Mouse (Mus musculus) retina, adult 2 months (tissue): ENCODE data around the gene Crygc.

ENCODE experiments used
- DNase-seq: peaks from one replicate; pipeline ENCODE4 v3.0.0-alpha.2; 2012; ENCODE audit warnings: low read depth, low spot score

The Crygc gene

GRCm38 (mm10) chr1:65073589-65073988, at the start of gene Crygc:
TSS of gene Crygc (minus strand) at chr1:65073689.
- DNase-seq = no peak

- DNase-seq = no peak
Measured at GRCm38 (mm10) chr1:65122574-65123372, 49.3 kb upstream of the Crygc start, which contains the start of gene D630023F18Rik. TSS of gene D630023F18Rik (minus strand) at chr1:65123214.

DNA sequence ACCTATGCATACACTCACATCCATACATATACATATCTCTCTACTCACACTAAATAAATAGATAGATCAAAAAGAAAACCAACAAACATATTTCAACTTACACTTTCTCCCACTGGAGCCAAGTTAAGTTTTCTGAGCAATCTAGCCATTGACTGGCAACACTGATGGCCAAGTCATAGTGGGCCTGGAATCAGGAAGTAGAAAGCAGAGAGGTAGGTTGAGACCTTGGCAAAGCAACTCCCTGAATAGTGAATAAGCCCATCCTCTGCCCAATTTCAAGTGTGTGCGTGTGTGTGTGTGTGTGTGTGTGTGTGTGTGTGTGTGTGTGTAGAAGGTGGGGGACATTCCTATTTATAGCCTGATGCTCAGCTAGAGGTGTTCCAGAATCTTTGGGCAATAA, 45.9 kb upstream of the Crygc start, which contains the start of gene Gm28845:
Gm28845 (minus strand) TSS at position 121 of the 400 bp plus-strand sequence.
- no peak for DNase-seq

GRCm38 (mm10) chr1:65118150-65118913, 44.8 kb upstream of the Crygc start:
- DNase-seq = no peak

DNA sequence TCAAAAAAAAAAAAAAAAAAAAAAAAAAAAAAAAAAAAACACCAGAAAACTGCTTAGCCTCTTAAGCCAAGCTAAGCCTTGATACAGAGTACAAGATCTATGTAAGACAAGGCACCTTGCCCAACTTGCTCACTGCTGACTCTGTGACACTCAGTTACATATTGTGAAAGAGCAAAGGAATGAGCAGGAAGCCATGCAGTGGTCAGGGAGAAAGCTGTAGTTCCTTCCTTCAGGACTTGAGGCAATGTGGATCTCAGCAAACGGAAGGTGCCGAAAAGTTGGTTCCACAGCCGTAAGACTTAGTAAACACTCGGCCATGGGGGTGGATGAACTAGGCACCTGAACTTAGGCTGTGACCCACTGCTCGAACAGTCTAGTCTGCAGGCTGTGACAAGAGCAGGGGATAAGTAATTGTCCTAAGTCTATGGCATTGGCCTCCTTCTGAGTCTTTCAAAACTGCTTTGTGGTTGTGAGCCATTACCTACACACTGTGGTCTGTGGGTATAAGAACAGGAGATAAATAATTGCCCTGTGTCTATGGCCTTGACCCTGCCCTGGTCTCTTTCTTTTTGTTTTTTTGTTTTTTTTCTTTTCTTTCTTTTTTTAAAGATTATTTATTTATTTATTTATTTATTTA, 40.2 kb upstream of the Crygc start:
- no peak for DNase-seq

DNA sequence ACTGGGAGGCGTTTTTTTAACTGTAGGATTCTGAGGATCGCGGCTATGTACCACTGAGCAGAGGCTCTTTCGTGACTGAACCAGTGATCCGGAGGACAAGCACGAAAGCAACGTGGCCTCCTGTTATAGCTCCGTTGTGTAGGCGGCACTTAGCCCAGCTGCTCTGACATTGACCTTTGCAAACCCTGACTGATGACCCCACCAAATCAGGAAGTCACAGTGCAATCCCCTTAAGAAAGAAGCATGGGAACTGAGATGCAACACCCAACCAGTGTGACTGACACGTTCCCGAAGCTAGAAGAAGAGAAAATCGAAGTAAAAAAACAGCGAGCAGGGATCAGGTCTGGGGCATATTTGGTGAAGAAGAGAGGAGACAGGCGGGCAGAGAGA, 39.3 kb upstream of the Crygc start:
- DNase-seq = no peak

- DNase-seq = peak; percentile 74
Measured at GRCm38 (mm10) chr1:65112031-65112806, 38.7 kb upstream of the Crygc start.

DNA sequence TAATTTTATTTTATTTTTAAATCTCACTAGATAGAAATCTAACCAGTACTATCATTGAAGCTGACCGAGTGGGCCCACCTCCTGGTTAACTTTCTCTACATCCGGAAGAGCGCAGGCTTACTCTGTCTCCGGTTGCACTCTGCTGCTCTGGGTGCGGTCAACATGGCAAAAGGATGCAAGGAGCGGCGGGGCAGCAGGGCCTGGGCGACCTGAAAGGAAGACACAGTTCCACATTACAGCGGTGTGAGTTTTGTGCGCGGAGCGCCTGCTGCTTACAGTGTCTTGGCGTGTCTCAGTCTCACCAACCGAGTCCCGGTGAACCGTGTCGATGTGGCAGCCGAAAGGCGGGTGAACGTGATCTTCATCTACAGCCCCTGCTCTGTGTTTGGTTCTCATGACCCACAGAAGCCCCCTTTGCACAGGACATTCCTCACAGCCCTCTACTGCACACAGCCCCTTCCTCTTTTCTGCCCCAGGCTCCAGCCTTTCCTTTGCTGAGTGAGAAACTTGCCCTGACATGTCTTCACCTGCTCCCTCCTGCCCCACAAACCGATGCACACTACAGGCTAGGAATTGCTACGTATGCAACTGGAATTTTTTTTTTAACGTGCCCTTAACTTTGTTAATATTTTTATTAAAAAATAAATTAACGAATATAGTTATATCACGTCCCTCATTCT, 36.4 kb upstream of the Crygc start:
- no peak for DNase-seq

GRCm38 (mm10) chr1:65109196-65109595, 35.7 kb upstream of the Crygc start:
- DNase-seq = no peak

- DNase-seq = no peak
Measured at GRCm38 (mm10) chr1:65107654-65108279, 34.3 kb upstream of the Crygc start.

GRCm38 (mm10) chr1:65103273-65103672, 29.8 kb upstream of the Crygc start, which contains the start of gene Cryga:
TSS of gene Cryga (minus strand) at chr1:65103373.
- no peak for DNase-seq

- no peak for DNase-seq
Measured at GRCm38 (mm10) chr1:65096953-65097352, 23.5 kb upstream of the Crygc start.

GRCm38 (mm10) chr1:65091566-65091965, 18.1 kb upstream of the Crygc start:
- DNase-seq = no peak

- no peak for DNase-seq
Measured at GRCm38 (mm10) chr1:65090370-65090769, 16.9 kb upstream of the Crygc start.

GRCm38 (mm10) chr1:65088567-65089356, 15.3 kb upstream of the Crygc start:
- DNase-seq = no peak

DNA sequence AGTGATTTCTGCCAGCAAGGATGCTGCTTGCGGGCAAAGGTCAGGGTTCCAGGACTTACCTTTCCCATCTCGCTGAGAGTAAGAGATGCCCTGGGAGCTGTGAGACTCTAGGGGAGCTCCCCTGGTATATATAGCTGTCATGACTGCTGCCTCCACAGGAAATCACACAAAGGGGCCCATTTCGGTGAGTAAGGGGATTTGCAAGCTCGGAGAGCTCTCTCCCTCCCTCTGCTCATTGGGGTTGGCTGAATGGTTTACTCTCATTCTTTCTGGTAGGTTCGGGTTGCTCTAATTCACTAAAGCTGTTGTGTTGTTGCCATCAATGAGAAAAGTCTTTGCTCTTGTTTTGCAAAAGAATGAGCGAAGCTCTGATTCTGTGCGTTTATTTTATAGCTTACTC, 8.7 kb upstream of the Crygc start, which contains the start of gene Crygb:
Crygb (minus strand) TSS at position 101 of the 400 bp plus-strand sequence.
- no peak for DNase-seq

DNA sequence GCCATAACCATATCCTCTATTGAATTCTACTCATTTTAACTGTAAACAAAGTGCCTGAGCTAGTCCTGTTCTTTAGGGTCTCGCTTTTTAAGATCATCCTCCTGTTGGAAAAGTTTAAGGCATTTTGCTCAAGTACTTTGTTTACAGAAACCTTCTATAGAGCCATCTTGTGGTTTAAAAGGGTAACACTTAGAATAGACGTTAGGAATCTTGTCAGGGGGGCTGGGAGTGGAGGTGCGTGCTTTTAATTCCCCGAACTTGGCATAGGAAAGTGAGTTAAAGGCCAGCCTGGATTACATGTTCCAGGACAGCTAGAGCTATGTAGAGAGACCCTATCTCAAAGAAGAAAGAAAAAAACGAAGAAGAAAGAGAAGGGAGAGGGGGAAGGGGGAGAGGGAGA, 2.1 kb upstream of the Crygc start:
- DNase-seq = no peak

- no peak for DNase-seq
Measured at GRCm38 (mm10) chr1:65067842-65068241, 5.6 kb downstream of the Crygc start.

- no peak for DNase-seq
Measured at GRCm38 (mm10) chr1:65064201-65064600, 9.3 kb downstream of the Crygc start.
